Mouse (Mus musculus) CH12.LX (cell line): ENCODE measurements around the gene Fam69a.

Experiments
- CHD2 ChIP-seq: IDR thresholded peaks from 2 replicates; pipeline ENCODE4 v1.6.1; 2011; ENCODE audit warnings: low read length, improper control_type of control experiment
- CTCF ChIP-seq, 2 experiments: IDR thresholded peaks in 1 of 2; conservative IDR thresholded peaks in 1 of 2; 2 replicates each; pipeline ENCODE4 v1.5.1; 2011 to 2012; ENCODE audit warnings: low read depth in 2 of 2, low read length in 2 of 2, improper control_type of control experiment in 1 of 2, inconsistent platforms in 1 of 2, mild to moderate bottlenecking in 1 of 2, moderate library complexity in 1 of 2
- KAT2A ChIP-seq: IDR thresholded peaks from 2 replicates; pipeline ENCODE4 v1.6.1; 2012; ENCODE audit warnings: low read length, improper control_type of control experiment, inconsistent platforms; ENCODE audit not compliant: insufficient replicate concordance
- POLR2A ChIP-seq: IDR thresholded peaks from 2 replicates; pipeline ENCODE4 v1.6.1; 2011; ENCODE audit warnings: low read depth, mild to moderate bottlenecking, improper control_type of control experiment, low read length

GRCm38 (mm10) chr5:107986255-107986966, 474 bp downstream of the Fam69a start:
- no peak for TF ChIP-seq POLR2A
- peak in 1 of 2 experiments; percentile 87; a peak in 2 of 4 replicates for TF ChIP-seq CTCF (conservative IDR thresholded peaks at IDR 0.05 in 1 of 2, IDR thresholded peaks at IDR 0.05 in 1 of 2; ENCODE audit: low read depth in 2 of 2, low read length in 2 of 2)
- no peak for TF ChIP-seq KAT2A
- TF ChIP-seq CHD2, result no peak
